Mouse (Mus musculus) myocyte (in vitro differentiated cells): ENCODE data around the gene Lpin3. TPM values are rescaled to one million over a fixed set of nuclear protein-coding genes. Genes with fewer than 3 reads are reported as not detected.

Experiments
- H3K27me3 ChIP-seq: one replicate; pipeline ENCODE4 v1.6.1; 2011; ENCODE audit not compliant: control insufficient read depth, insufficient read depth, insufficient read length
- H3K36me3 ChIP-seq: one replicate; pipeline ENCODE4 v1.6.1; 2011; ENCODE audit not compliant: control insufficient read depth, insufficient read depth
- H3K4me2 ChIP-seq: one replicate; pipeline ENCODE4 v1.6.1; 2011; ENCODE audit warnings: low read depth, control low read depth
- H3K4me3 ChIP-seq: one replicate; pipeline ENCODE4 v1.5.1; 2011; ENCODE audit warnings: mild to moderate bottlenecking, control low read depth, moderate library complexity
- H3K79me2 ChIP-seq: one replicate; pipeline ENCODE4 v1.6.1; 2011; ENCODE audit not compliant: control insufficient read depth, insufficient read depth
- H3ac ChIP-seq: one replicate; pipeline ENCODE4 v1.6.1; 2011; ENCODE audit not compliant: control insufficient read depth, insufficient read length
- CEBPB ChIP-seq: IDR thresholded peaks from 2 replicates; pipeline ENCODE4 v1.6.1; 2011; ENCODE audit warnings: mild to moderate bottlenecking, moderate library complexity; ENCODE audit not compliant: poor library complexity, insufficient read depth, severe bottlenecking
- E2F4 ChIP-seq: IDR thresholded peaks from one replicate; pipeline ENCODE4 v1.6.1; 2011; ENCODE audit warnings: mild to moderate bottlenecking, control low read depth, moderate library complexity; ENCODE audit not compliant: insufficient read depth
- MAX ChIP-seq: IDR thresholded peaks from one replicate; pipeline ENCODE4 v1.6.1; 2011; ENCODE audit warnings: low read depth, mild to moderate bottlenecking, control low read depth
- MYOD1 ChIP-seq, 3 experiments: IDR thresholded peaks; one replicate each; pipeline ENCODE4 v1.6.1; 2011; ENCODE audit warnings: control low read depth in 2 of 3, low read depth in 2 of 3, mild to moderate bottlenecking in 2 of 3, moderate library complexity in 1 of 3; ENCODE audit not compliant: insufficient read length in 2 of 3, control insufficient read depth in 1 of 3
- MYOG ChIP-seq, 3 experiments: IDR thresholded peaks; one replicate each; pipeline ENCODE4 v1.6.1; 2011; ENCODE audit warnings: control low read depth in 2 of 3, low read depth in 2 of 3, mild to moderate bottlenecking in 2 of 3; ENCODE audit not compliant: insufficient read length in 2 of 3, control insufficient read depth in 1 of 3, insufficient read depth in 1 of 3
- POLR2A ChIP-seq: IDR thresholded peaks from one replicate; pipeline ENCODE4 v1.6.1; 2011; ENCODE audit warnings: low read depth, mild to moderate bottlenecking, control low read depth, moderate library complexity; ENCODE audit not compliant: insufficient read length
- POLR2AphosphoS2 ChIP-seq: IDR thresholded peaks from one replicate; pipeline ENCODE4 v1.6.1; 2011; ENCODE audit warnings: low read depth, control low read depth; ENCODE audit not compliant: insufficient read length
- REST ChIP-seq: IDR thresholded peaks from one replicate; pipeline ENCODE4 v1.6.1; 2011; ENCODE audit warnings: mild to moderate bottlenecking, control low read depth, moderate library complexity; ENCODE audit not compliant: insufficient read depth, insufficient read length
- SRF ChIP-seq: IDR thresholded peaks from one replicate; pipeline ENCODE4 v1.6.1; 2011; ENCODE audit warnings: low read depth; ENCODE audit not compliant: control insufficient read depth, insufficient read length
- TCF12 ChIP-seq: IDR thresholded peaks from one replicate; pipeline ENCODE4 v1.6.1; 2011; ENCODE audit warnings: mild to moderate bottlenecking, control low read depth; ENCODE audit not compliant: poor library complexity, insufficient read depth, severe bottlenecking
- TCF3 ChIP-seq: IDR thresholded peaks from one replicate; pipeline ENCODE4 v1.6.1; 2011; ENCODE audit warnings: low read depth, control low read depth; ENCODE audit not compliant: insufficient read length
- USF1 ChIP-seq: IDR thresholded peaks from one replicate; pipeline ENCODE4 v1.6.1; 2011; ENCODE audit warnings: low read depth, mild to moderate bottlenecking, control low read depth, moderate library complexity
- polyA plus RNA-seq: library from polyadenylated mRNA; unstranded; fragments of >200 nt; fragmentation: generic; extraction: Trizol; gene quantifications from one replicate; pipeline ENCODE4 v1.2.1, GENCODE M21; 2012; ENCODE audit warnings: missing spikeins

Gene Lpin3
- polyA plus RNA-seq, 1 experiment: 10.5 TPM

GRCm38 (mm10) chr2:160883912-160884311 is 3.4 kb downstream of the Lpin3 start:
- no peaks in the 10 kb centered on the region for H3K36me3 ChIP-seq
- no peak overlapping the region for H3ac ChIP-seq
- H3K4me3 ChIP-seq: no peak overlapping the region
- H3K27me3 ChIP-seq: no peaks in the 10 kb centered on the region
- H3K4me2 ChIP-seq: no peak overlapping the region
- no peaks in the 10 kb centered on the region for H3K79me2 ChIP-seq
- TF ChIP-seq MYOD1 (IDR thresholded peaks at IDR 0.05; ENCODE audit: control insufficient read depth in 1 of 3, insufficient read length in 2 of 3, low read depth in 2 of 3): peak; percentile 88 to 93 (median 93)
- TF ChIP-seq MYOG (IDR thresholded peaks at IDR 0.05; ENCODE audit: control insufficient read depth in 1 of 3, insufficient read depth in 1 of 3, insufficient read length in 2 of 3, low read depth in 2 of 3): peak in 1 of 3 experiments; percentile 36
- no peak for TF ChIP-seq POLR2A
- no peak for TF ChIP-seq MAX
- peak; percentile 37 for TF ChIP-seq USF1
- TF ChIP-seq TCF3: no peak
- TF ChIP-seq CEBPB: no peak
- TF ChIP-seq SRF: no peak
- no peak for TF ChIP-seq E2F4

- Histone ChIP-seq H3ac (no peak overlapping the region), H3K4me2 (no peak overlapping the region), H3K27me3 (no peaks in the 10 kb centered on the region), H3K4me3 (no peak overlapping the region), H3K36me3 (no peaks in the 10 kb centered on the region), H3K79me2 (no peaks in the 10 kb centered on the region)
- no peak for TF ChIP-seq MYOG (IDR thresholded peaks at IDR 0.05; ENCODE audit: control insufficient read depth in 1 of 3, insufficient read depth in 1 of 3, insufficient read length in 2 of 3, low read depth in 2 of 3)
- no peak for TF ChIP-seq REST
- no peak for TF ChIP-seq SRF
- no peak for TF ChIP-seq POLR2A
- no peak for TF ChIP-seq MYOD1 (IDR thresholded peaks at IDR 0.05; ENCODE audit: control insufficient read depth in 1 of 3, insufficient read length in 2 of 3, low read depth in 2 of 3)
- no peak for TF ChIP-seq TCF3
- TF ChIP-seq POLR2AphosphoS2: no peak
- TF ChIP-seq MAX: no peak
- TF ChIP-seq USF1: no peak
- no peak for TF ChIP-seq E2F4
- no peak for TF ChIP-seq CEBPB
- TF ChIP-seq TCF12: no peak
Measured at GRCm38 (mm10) chr2:160884830-160885229, 4.4 kb downstream of the Lpin3 start.

- H3K4me3 ChIP-seq: no peak overlapping the region
- H3K4me2 ChIP-seq: no peak overlapping the region
- H3K27me3 ChIP-seq: no peaks in the 10 kb centered on the region
- H3ac ChIP-seq: no peak overlapping the region
- TF ChIP-seq TCF12 (no peak), E2F4 (no peak), TCF3 (no peak), MYOD1 (IDR thresholded peaks at IDR 0.05; ENCODE audit: control insufficient read depth in 1 of 3, insufficient read length in 2 of 3, low read depth in 2 of 3) (no peak), USF1 (no peak), MYOG (IDR thresholded peaks at IDR 0.05; ENCODE audit: control insufficient read depth in 1 of 3, insufficient read depth in 1 of 3, insufficient read length in 2 of 3, low read depth in 2 of 3) (no peak), POLR2A (no peak), MAX (no peak), POLR2AphosphoS2 (no peak), SRF (no peak), CEBPB (no peak), REST (no peak)
- H3K79me2 ChIP-seq: no peaks in the 10 kb centered on the region
- no peaks in the 10 kb centered on the region for H3K36me3 ChIP-seq
Measured at GRCm38 (mm10) chr2:160886221-160886620, 5.8 kb downstream of the Lpin3 start.

- Histone ChIP-seq H3ac (no peak overlapping the region), H3K79me2 (no peaks in the 10 kb centered on the region), H3K36me3 (no peaks in the 10 kb centered on the region), H3K27me3 (no peaks in the 10 kb centered on the region), H3K4me2 (no peak overlapping the region), H3K4me3 (no peak overlapping the region)
- TF ChIP-seq TCF3 (no peak), POLR2A (no peak), POLR2AphosphoS2 (no peak), SRF (no peak)
Measured at GRCm38 (mm10) chr2:160887284-160887683, 6.8 kb downstream of the Lpin3 start.

- no peak overlapping the region for H3ac ChIP-seq
- no peak for TF ChIP-seq CEBPB
- no peak for TF ChIP-seq USF1
- TF ChIP-seq MYOD1 (IDR thresholded peaks at IDR 0.05; ENCODE audit: control insufficient read depth in 1 of 3, insufficient read length in 2 of 3, low read depth in 2 of 3): no peak
- no peak for TF ChIP-seq REST
- no peak for TF ChIP-seq POLR2AphosphoS2
- no peak for TF ChIP-seq POLR2A
- TF ChIP-seq SRF: no peak
- TF ChIP-seq E2F4: no peak
- TF ChIP-seq TCF3: no peak
- TF ChIP-seq TCF12: no peak
- TF ChIP-seq MAX: no peak
- no peak for TF ChIP-seq MYOG (IDR thresholded peaks at IDR 0.05; ENCODE audit: control insufficient read depth in 1 of 3, insufficient read depth in 1 of 3, insufficient read length in 2 of 3, low read depth in 2 of 3)
- H3K4me3 ChIP-seq: no peak overlapping the region
- H3K27me3 ChIP-seq: no peaks in the 10 kb centered on the region
- no peaks in the 10 kb centered on the region for H3K79me2 ChIP-seq
- no peaks in the 10 kb centered on the region for H3K36me3 ChIP-seq
- no peak overlapping the region for H3K4me2 ChIP-seq
Measured at GRCm38 (mm10) chr2:160887859-160888258, 7.4 kb downstream of the Lpin3 start.
